Mouse (Mus musculus) adrenal gland (tissue): ENCODE results near the gene Rtn2.

Source experiments
- intact Hi-C: fragments of 180-260 bp; cut with DNase I; formaldehyde crosslinking; loops from one replicate; pipeline ENCODE4 v1.15.1; 2025

Rtn2 gene

DNA sequence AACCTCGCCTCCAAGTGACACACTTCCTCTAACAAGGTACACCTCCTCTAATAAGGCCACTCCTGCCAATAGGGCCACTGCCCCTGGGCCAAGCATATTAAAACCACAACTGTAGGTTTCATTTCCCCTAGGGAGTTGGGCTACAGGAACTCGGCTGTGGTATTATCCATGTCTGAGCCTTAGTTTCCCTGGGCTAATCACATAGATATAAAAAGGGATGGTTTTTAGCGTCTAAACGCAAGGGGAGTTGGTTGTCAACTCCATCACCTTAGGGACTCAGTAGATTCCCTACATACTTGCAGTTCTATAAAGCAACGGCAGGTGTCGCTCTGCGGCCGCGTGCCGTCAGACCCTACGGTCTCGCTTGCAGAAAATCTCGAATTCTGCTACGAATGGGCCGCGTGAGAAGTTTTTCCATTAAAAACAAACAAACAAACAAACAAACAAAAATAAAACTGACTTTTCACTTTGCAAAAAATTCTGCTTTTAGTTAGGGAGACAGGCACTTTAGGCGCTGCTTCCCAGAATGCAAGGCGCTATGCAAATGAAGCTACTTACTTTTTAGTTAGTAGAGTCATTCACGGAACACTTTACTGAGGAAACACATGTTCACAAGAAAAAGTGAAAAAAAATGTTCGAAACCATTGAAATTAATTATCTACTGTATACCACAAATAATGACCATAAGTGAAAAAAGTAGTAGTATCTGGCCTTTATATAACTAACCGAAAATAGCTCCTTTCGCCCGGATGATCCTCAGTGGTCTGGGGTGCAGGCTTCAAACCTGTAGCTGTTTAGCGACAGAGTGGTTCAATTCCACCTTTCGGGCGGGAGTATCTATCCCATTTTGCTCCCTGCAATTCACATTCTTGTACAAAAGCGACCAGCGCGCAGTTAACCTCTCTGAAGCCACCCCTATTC is 18.3 kb downstream of the Rtn2 start:
- intact Hi-C loops = loop anchor here (1.0 kb wide), 1 partner anchor 42 kb away; no protein-coding TSS in a partner anchor

DNA sequence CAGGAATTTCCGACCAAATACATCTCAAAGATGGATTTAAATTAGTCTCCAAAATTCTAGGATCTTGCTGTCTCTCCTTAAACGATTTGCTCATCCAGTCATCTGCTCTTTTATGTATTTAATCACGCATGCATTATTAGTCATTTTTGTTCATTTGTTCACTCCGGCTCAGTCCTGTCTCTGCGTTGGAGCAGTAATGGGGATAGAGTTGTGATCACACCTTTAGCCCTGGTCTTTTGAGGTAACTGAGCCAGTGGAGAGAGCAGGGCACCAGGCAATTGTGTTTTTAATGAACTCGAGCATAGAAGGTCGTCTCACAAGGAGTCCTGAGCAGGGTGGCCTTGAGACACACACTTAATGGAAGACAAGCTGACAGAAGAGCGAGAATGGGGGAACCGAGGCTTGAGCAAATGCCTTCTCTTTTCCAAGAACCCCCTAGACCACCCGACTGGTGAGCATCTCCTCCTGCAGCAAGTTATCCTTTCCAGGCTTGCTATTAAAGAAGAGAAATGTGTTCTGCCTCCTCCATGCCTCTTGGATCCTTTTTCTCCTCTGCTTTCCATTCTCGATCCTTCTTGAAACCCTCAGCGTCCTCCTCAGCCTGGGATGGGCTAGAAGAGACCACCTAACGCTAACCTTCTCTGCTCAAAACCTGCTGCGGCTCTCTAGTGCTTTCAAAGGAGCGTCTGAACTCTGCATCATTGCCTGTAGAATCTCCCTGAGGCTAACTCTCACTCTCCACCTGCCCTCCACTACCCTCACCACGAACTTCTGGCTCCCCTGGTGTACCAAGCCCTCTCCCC is 19.2 kb downstream of the Rtn2 start:
- intact Hi-C loops = no loop called here

DNA sequence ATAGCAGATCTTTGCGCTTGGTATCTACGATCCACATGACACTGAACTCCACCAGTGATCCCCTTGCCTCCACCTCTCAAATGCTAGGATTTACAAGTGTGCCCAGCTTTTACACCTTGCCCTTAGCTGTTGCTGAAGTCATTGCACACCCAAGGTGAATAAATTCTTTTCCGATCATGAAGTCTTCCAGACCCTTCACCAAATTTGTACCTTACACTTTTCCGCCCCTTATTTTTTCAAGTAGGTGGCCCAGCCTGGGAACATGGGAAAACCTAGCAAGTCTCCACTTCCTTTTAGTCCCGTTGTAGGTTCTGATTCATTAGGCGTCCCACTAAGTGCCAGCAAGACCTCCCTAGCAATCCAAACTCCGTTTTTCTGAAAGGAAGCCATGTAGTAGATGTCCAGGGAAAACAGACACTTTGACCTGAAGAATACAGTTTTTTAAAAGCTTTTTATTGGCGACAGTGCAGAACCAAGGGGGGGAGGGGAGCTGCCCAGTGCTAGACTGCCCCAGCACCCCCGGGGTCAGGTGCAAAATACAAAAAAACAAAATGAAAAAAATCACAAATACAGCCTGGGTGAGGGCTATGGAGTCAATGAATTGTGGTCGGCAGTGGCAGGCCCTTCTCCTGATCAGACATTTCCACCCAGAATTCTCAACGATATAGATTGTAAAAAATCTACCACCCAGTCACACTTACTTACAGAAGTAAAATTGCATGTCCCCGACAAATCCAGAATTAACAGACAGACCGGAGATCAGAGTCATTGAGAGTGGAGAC is 20.0 kb downstream of the Rtn2 start:
- intact Hi-C loops = no loop called here

DNA sequence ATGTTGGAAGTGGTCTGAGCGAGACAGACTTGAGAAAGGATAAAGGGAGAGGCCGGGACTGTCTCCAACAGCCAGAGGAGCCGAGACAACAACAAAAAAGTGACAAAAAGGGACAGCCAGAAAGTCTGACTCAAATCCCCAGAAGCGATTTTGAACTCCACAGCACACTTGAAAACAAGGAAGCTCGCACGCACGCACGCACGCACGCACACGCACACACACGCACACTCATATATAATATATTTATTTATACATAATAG is 20.6 kb downstream of the Rtn2 start:
- intact Hi-C loops = no loop called here

DNA sequence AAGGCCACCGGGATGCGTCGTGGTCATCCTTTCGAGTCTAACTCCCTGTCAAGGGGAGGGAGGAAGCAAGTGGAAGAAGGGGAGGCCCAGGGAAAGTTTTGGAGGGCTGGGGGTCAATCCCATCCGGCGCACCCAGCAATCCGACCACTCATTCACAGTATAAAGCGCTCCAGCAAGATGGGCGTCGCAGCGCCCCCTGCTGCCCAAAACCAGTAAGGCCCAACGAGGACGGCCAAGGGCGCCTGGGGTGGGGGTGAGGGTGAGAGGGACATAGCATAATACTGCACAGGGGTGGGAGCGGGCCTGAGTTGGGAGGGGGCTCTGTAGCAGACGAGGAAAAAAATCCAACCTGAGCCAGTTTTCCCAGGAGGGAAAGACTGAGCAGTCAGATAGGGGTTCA is 21.3 kb downstream of the Rtn2 start:
- intact Hi-C loops = no loop called here

DNA sequence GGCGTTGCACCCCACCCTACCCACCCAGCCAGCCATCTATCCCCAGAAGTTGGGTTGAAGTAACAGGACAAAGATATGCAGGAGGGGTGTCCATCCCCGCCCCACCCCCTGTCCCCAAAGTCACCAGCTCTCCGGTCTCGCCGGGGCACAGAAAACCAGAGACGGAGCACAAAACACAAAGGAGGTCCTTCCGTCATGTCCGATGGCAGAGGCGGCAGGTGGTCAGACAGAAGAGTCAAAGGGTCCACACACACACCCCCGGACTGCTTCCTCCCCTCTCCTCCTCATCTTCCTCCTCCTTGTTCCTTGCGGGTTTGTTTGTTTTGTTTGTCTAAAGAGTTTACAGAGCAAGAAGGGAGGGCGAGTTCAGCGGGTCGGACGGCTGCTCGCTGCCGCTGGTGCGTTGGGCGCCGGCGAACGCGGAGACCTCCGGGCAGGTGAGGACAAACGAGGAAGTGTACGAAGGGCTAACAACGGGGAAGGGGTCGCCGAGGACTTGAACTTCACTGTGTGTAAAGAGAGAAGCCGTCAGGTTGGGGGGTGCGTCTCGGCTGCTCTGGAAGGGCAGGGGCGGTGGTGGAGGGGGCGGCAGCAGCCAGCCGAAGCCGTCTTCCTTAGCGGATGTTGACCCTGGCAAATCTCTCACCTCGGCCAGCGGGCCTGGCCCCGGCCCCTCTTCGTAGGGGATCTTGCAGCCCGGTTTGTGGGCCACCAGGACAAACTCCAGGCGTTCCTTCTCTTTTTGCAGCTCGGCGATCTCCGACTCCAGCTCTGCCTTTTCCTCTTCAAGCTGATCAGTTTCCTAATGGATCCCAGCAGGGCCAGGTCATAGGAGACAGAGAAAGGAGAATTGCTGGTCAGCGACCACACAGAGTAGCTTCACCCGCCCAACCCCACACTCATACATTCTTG is 22.3 kb downstream of the Rtn2 start:
- intact Hi-C loops = no loop called here

DNA sequence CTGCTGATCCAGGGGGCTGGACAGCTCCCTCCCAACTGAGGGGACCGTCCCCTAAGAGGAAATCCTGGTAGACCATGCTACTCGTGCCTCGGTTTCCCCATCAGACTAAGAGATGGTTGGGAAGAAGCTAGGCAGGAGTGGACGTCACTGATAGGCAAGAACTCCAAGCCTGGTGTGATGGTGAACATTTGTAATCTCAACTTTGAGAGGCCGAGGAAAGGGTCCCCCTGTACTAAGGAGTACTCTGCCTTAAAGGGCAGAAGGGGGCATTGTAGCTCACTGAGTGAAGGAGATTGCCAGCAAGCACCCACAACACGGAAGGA is 22.9 kb downstream of the Rtn2 start:
- intact Hi-C loops = no loop called here

DNA sequence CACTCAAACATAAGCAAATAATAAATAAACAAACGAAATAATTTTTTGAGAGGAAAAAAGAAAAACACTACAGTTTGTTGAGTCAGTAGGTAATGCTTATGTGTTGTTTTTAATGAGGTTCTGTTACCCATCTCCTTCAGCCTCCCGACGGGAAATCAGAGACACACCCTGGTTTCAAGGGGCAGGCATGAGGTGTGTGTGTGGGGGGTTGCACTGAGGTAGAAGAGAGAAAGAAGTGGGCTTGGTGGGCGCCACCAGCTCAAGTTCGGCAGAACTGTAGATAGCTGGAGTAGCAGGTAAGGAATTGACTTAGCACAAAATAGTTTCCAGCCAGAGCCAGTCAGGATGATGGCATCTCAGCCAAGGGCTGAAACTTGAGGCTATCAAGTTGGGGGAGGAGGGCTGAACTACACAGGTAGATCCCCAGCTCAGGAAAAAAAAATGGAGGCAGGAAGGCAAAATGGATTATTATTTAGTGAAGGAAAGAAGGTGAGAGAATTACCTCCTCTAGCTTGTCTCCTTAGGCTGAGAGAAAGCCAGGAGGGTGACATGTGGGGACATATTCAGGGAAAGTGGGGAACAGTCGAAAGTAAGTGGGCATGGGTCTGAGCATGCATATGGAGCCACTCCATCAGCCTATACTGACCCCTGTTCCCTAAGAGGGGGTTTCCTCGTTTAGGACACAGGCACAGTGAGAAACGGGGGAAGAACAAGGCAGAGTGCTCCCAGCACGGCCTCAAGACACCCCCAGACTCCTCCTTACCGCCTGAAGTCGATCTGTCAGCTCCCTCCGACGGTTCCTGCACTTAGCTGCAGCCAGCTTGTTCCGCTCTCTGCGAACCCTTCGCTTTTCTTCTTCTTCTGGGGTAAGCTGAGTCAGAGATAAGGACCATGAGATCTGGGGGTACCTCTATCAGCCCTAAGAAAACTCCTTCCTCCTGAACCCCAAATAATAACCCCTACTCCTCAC is 23.7 kb downstream of the Rtn2 start:
- intact Hi-C loops = no loop called here

DNA sequence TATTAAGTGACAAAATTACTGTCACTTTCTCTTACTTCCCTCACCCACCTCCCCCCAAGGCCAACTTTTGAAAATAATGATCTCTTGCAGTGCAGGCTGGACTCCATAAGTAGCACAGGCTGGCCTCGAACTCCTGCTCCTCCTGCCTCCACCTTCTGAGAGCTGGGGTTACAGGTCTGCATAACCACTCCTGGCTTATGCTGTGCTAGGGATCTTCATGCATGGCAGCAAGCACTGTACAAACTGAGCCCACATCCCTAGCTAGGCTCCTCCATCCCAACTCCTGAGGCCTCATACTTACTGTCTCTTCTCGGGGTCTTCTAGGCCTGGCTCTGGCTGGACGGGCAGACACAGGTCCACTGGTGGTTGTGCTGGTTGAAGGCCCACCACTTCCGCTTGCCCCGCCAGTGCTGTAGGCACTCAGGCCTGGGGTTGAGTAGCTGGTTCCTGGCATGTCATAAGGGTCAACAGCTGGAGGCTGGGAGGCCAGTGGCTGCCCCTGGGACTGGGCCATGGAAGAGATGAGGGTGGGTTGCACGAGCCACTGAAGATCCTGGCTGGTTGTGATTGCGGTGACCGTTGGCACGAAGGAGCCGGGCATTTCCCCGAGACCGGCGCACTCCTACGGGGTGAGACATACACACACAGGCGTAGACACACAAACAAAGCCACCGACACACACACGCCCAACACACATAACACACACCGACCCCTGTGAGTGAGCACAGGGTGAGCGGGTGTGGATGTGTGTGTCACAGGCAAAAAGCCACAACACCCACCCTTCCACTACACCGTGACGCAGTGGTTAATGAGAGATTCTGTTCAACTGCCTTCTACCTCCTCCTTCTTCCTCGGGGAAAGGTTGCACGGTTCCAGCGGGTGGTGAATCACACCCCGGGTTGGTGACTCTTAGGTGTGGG is 24.7 kb downstream of the Rtn2 start:
- intact Hi-C loops = no loop called here

DNA sequence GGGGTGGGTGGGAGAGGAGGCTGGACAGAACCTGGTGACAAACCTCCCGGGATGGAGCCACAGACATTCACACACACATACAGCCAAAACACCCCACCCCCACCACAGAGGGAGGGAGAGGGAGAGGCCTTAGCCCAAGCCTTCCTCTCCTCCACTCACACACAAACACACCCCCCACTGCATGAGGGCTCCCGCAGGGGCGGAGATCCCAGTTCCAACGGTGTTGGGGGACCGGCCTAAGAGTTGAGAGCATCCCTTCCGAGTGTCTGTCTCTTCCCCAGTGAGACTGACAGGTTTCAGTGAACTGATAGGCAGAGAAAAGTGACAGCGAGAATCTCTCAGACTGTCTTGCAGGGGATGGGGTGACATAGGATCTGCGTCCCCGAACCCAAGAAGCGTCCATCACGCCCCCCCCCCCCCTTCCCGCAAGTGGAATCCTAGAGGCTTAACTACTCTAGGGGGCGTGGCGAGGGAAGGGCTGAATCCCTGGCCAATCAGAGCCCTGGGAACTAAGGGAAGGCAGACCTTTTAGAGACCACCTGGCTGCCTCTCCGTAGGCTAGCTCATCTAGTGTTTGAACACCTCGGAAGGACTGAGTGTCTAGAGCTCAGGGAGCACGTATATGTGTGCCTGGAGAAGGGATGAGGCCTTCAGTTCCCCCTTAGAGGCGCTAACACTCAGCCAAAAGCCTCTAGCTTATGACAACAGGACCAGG is 25.5 kb downstream of the Rtn2 start:
- intact Hi-C loops = no loop called here

DNA sequence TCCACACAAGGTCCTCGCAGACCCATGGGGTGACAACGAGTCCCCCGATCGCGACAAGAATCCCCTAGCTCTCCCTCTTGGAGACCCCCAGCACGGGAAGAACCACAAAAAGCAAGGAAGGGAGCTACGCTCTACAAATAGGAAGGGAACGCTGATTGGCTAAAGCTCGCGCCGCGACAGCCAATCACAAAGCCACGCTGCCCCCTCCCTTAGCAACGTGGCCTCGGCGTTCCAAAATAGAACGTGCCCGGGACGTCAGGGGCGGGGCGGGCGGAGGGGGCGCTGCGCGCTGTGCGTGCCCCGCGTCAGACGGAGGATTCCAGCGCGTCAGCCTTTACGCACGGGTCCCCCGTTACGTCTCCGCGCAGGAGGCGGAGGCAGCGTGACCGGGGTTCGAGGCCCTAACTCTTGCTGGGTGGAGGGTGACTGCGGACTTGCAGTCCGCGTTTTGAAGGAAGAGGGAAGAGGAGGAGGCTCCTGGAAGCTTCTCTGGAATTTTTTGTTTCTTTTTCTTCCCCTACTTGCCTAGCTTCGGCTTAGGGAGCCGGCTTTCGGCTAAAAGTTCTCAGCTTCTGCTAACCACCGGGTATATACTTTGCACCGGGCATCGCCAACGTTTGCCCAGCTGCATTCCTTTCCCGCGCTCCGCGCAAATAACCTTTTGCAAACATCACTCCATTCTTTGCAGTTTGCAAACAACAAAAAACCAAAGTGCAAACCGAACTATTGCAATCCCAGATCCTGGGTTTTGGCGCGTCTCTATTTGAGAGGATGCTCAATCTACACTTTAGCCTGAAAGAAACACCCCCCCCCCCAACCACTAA is 26.2 kb downstream of the Rtn2 start:
- intact Hi-C loops = no loop called here

DNA sequence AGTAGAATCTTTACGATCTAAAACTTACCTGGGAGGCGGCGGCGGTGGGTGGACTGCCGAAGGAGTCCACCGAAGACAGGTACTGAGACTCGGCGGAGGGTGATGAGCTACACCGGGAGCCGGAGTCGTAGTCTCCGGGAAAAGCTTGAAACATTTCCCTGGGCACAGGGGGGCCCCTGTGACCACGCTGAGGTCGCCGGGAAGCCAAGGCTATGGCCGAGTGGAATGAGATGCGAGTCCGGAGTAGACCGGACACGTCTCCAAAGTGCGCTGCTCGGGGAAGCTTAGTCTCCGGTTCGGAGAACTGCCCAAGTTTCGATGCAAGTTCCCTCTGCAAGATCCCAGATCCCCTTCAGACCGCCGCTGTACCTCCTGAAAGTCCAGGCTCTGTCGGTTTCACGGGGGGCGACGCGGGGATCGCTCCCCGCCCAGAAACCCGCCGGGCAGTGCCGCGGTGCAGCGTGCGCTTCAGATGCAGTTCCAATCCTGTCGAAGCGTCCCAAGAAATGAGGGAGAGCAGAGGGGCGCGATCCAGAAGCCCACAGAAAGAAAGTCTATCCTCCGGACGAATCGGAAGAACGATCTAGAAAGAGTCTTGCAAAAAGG is 27.0 kb downstream of the Rtn2 start:
- intact Hi-C loops = no loop called here

DNA sequence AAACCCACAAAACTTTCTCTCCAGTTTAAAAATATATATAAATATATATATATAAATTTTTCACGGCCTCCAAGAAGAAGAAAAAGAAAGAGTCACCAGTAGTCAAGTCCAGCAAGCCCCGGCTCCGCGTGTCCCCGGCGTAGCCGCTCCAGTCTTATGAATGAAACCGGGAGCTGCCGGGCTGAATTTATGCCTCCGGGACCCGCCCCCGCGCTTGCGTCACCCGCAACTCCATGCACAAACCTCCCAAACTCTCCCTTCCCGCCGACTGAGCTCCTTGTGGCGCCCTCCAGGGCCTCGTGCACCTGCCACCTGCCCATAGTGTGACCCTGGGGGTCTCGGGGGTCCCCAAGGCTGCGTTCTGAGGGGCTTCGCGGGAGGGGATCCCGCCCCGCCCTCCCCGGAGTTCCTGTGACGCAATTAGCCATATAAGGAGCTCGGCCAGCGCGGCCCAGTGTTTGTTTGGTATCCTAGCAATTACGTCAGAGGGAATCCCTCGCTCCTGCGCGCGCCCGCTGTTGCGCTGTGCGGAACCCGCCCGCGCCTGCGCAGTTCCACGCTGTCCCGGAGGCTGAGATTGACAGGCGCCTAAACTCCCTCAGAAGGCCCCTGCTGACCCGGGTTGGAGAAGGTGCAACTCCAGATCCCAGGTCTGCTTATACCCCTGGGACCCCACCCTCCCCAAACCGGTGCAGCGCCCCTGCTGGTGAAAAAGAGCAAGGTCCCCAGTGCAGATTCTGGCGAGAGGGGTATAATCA is 27.6 kb downstream of the Rtn2 start, which contains the start of gene Fosb:
Gene Fosb, minus strand, starts transcription at position 168 of the 758 bp plus-strand sequence.
- intact Hi-C loops = no loop called here

DNA sequence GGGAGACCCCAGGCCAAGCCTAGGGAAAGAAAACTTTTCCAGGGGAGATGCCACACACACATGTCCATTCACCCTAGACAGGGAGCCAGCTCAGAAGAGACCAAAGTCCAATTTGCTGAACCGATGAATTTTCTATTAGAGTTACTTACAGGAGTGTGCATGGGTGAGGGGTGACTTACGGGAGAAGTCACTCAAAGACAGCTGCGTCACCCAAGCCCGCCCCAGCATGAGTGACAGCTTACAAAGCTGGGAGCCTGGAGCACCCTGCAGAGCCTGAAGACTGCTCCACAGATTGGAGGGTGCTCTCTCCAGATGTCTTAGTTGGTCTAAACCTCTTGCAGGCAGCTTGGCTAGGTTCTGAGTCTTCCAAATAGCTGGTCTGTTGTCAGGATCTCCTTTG is 29.6 kb downstream of the Rtn2 start:
- intact Hi-C loops = no loop called here

DNA sequence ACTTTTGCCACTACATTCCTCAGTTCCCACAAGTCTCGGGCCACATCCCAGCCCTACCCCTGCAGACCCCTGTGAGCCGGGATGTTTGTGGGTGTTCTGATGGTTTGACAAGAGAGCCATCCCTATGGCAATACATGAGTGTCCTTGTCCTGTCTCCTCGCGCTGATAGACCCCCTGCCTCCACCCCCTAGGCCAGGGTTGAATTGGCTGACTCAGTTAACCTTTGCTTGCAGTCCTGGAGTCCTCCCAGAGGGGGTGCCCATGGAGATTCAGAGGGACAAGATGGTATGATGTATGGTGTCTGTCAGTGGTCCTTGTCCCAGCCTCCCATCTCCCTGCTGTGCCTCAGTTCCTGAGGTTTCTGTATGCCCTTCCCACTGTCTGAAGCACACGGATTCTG is 31.6 kb downstream of the Rtn2 start:
- intact Hi-C loops = no loop called here
